Mouse (Mus musculus) kidney, embryonic 14.5 days (tissue): ENCODE data around the gene Bscl2. TPM values are rescaled to one million over a fixed set of nuclear protein-coding genes. Genes with fewer than 3 reads are reported as not detected.
"Not testable (repeated sequence)": the region's sequence is repeated elsewhere in the genome, so short reads cannot be mapped to it uniquely, and the experiment has no call there.

Experiments
- ATAC-seq: fragments of 200-750 bp; cut with Nextera tagmentation; 2 replicates; pipeline ENCODE4 v1.8.0; 2017; ENCODE audit warnings: moderate number of reproducible peaks, mild to moderate bottlenecking, moderate TSS enrichment, moderate library complexity; ENCODE audit not compliant: low FRiP score, low TSS enrichment
- H3K27ac ChIP-seq: fragments of 300-500 bp; sonication (generic); 2 replicates; pipeline ENCODE4 v1.5.1; 2014; ENCODE audit warnings: low read depth, mild to moderate bottlenecking, low read length, moderate library complexity, mixed read lengths
- H3K27me3 ChIP-seq: fragments of 300-500 bp; sonication (generic); 2 replicates; pipeline ENCODE4 v1.6.1; 2014; ENCODE audit warnings: mild to moderate bottlenecking, low read length; ENCODE audit not compliant: control insufficient read depth, insufficient read depth
- H3K36me3 ChIP-seq: fragments of 300-500 bp; sonication (generic); 2 replicates; pipeline ENCODE4 v1.6.1; 2014; ENCODE audit warnings: low read length, mixed read lengths; ENCODE audit not compliant: control insufficient read depth, insufficient read depth
- H3K4me1 ChIP-seq: fragments of 300-500 bp; sonication (generic); 2 replicates; pipeline ENCODE4 v1.6.1; 2014; ENCODE audit warnings: low read length, mixed read lengths; ENCODE audit not compliant: control insufficient read depth, insufficient read depth
- H3K4me2 ChIP-seq: fragments of 300-500 bp; sonication (generic); replicated peaks from 2 replicates; pipeline ENCODE4 v1.6.1; 2014; ENCODE audit warnings: low read depth, mild to moderate bottlenecking, low read length
- H3K4me3 ChIP-seq: fragments of 300-500 bp; sonication (generic); 2 replicates; pipeline ENCODE4 v1.5.1; 2014; ENCODE audit warnings: mild to moderate bottlenecking, low read length
- H3K9ac ChIP-seq: fragments of 300-500 bp; sonication (generic); 2 replicates; pipeline ENCODE4 v1.6.1; 2014; ENCODE audit warnings: low read depth, mild to moderate bottlenecking, low read length, moderate library complexity
- H3K9me3 ChIP-seq: fragments of 300-500 bp; sonication (generic); 2 replicates; pipeline ENCODE4 v1.6.1; 2016; ENCODE audit warnings: low read length; ENCODE audit not compliant: control insufficient read depth
- WGBS: fragments of 180-500 bp; shearing (Covaris S2); extraction: QIAGEN DNeasy Blood & Tissue Kit; methylation state at CpG from one replicate; pipeline ENCODE4 v1.1.7; 2014; 5-methylcytosine and 5-hydroxymethylcytosine counted together
- polyA plus RNA-seq: library from polyadenylated mRNA; unstranded; fragments of >200 nt; fragmentation: Nextera tagmentation; extraction: Ambion mirVana; gene quantifications from 2 replicates; pipeline ENCODE4 v1.2.1, GENCODE M21; 2014

Bscl2 gene
- polyA plus RNA-seq, 1 experiment from 2014 or later = 42.2 TPM

GRCm38 (mm10) chr19:8888511-8889385, 51.5 kb downstream of the Bscl2 start, which contains the start of the genes 1810009A15Rik and Gm49416:
Gene 1810009A15Rik, plus strand, starts transcription at chr19:8888853.
Gene Gm49416, plus strand, starts transcription at chr19:8888926.
- peak within 1 kb of the TSS; percentile 66 for H3K4me2 ChIP-seq
- peaks cover 10% of the 10 kb centered on the region; the same call in 1 of the 2 replicates for H3K4me1 ChIP-seq
- peak within 1 kb of the TSS; percentile 87 for H3K27ac ChIP-seq
- peak within 1 kb of the TSS; percentile 56 for H3K4me3 ChIP-seq
- no peaks in the 10 kb centered on the region for H3K27me3 ChIP-seq
- 1% methylated on average over 58 of the region's 58 CpGs for WGBS
- ATAC-seq = peak; percentile 92
- peaks cover 13% of the 10 kb centered on the region; the same call in 1 of the 2 replicates for H3K36me3 ChIP-seq
- no peaks in the 10 kb centered on the region for H3K9me3 ChIP-seq
- peak within 1 kb of the TSS; percentile 86 for H3K9ac ChIP-seq

- peak; percentile 50; the same call in 1 of the 2 replicates for ATAC-seq
- Histone ChIP-seq H3K36me3 (peaks cover 35% of the 10 kb centered on the region), H3K9ac (peak within 1 kb of the TSS; percentile 93), H3K27ac (peak within 1 kb of the TSS; percentile 89), H3K4me1 (peaks cover 12% of the 10 kb centered on the region), H3K4me3 (peak within 1 kb of the TSS; percentile 96), H3K9me3 (no peaks in the 10 kb centered on the region), H3K27me3 (no peaks in the 10 kb centered on the region), H3K4me2 (peak within 1 kb of the TSS; percentile 79)
- 3% methylated on average over 54 of the region's 54 CpGs for WGBS
These were observed 55.8 kb downstream of the Bscl2 start, which contains the start of gene Ints5 for GRCm38 (mm10) chr19:8892829-8893766. Gene Ints5, plus strand, starts transcription at chr19:8893005.

- Histone ChIP-seq H3K4me2 (no peak overlapping the region), H3K27me3 (no peaks in the 10 kb centered on the region), H3K4me1 (peaks cover 18% of the 10 kb centered on the region), H3K4me3 (no peak overlapping the region), H3K9ac (no peak overlapping the region), H3K27ac (no peak overlapping the region), H3K9me3 (no peaks in the 10 kb centered on the region), H3K36me3 (peaks cover 32% of the 10 kb centered on the region)
- no peak for ATAC-seq
- WGBS = 90% methylated on average over 9 of the region's 9 CpGs
These were observed 58.2 kb downstream of the Bscl2 start for GRCm38 (mm10) chr19:8895397-8895960.

- not testable (repeated sequence) for H3K9me3 ChIP-seq, H3K4me3 ChIP-seq, ATAC-seq, H3K4me2 ChIP-seq, H3K27ac ChIP-seq, H3K9ac ChIP-seq, H3K27me3 ChIP-seq
- 80% methylated on average over 5 of the region's 5 CpGs for WGBS
- H3K4me1 ChIP-seq = peaks cover 18% of the 10 kb centered on the region
- peaks cover 24% of the 10 kb centered on the region for H3K36me3 ChIP-seq
These were observed 59.0 kb downstream of the Bscl2 start for GRCm38 (mm10) chr19:8896231-8896630.

- not testable (repeated sequence) for H3K27me3 ChIP-seq, H3K9me3 ChIP-seq
- Histone ChIP-seq H3K4me2 (peak overlapping the region; percentile 46), H3K36me3 (peaks cover 30% of the 10 kb centered on the region), H3K4me3 (peak overlapping the region; percentile 75), H3K9ac (peak overlapping the region; percentile 91), H3K27ac (peak overlapping the region; percentile 74), H3K4me1 (peaks cover 18% of the 10 kb centered on the region)
- 25% methylated on average over 21 of the region's 21 CpGs for WGBS
- ATAC-seq = peak; percentile 43
These were observed 60.1 kb downstream of the Bscl2 start for GRCm38 (mm10) chr19:8897211-8897864.

- H3K4me3 ChIP-seq = peak within 1 kb of the TSS; percentile 75
- under 1% methylated on average over 51 of the region's 53 CpGs for WGBS
- H3K9me3 ChIP-seq = no peaks in the 10 kb centered on the region
- H3K27me3 ChIP-seq = no peaks in the 10 kb centered on the region
- peak; percentile 98 for ATAC-seq
- peaks cover 35% of the 10 kb centered on the region for H3K36me3 ChIP-seq
- H3K4me1 ChIP-seq = peaks cover 18% of the 10 kb centered on the region
- H3K9ac ChIP-seq = peak within 1 kb of the TSS; percentile 91
- peak within 1 kb of the TSS; percentile 82 for H3K27ac ChIP-seq
- H3K4me2 ChIP-seq = peak within 1 kb of the TSS; percentile 81
These were observed 60.7 kb downstream of the Bscl2 start, which contains the start of gene Ganab for GRCm38 (mm10) chr19:8897865-8898495. Gene Ganab, plus strand, starts transcription at chr19:8898071.
